Mouse (Mus musculus): ENCODE results near the gene Eci2. TPM values are rescaled to one million over a fixed set of nuclear protein-coding genes. Genes with fewer than 3 reads are reported as not detected.

Eci2 gene
- total and polyA plus RNA-seq, 3 experiments, result 74.8 to 81.1 TPM; not detected in 1

- no peak for DNase-seq (ENCODE audit: low read depth, low spot score)
- Histone ChIP-seq H3K27ac (ENCODE audit: control insufficient read depth, low read depth, low read length) (no peak overlapping the region), H3K27me3 (ENCODE audit: control insufficient read depth in 1 of 2, insufficient read depth in 2 of 2, low read length in 2 of 2) (no peaks in the 10 kb centered on the region; a peak in 1 of 4 replicates), H3K79me2 (ENCODE audit: control insufficient read depth, insufficient read depth, low read length, poor library complexity) (no peaks in the 10 kb centered on the region), H3K4me3 (ENCODE audit: control insufficient read depth in 1 of 2, insufficient read depth in 1 of 2, low read depth in 2 of 2, low read length in 2 of 2) (no peak overlapping the region), H3K9ac (ENCODE audit: control insufficient read depth, low read depth, low read length, poor library complexity, severe bottlenecking) (no peak overlapping the region), H3K36me3 (ENCODE audit: control insufficient read depth in 1 of 2, insufficient read depth in 2 of 2, low read length in 2 of 2) (no peaks in the 10 kb centered on the region), H3K9me3 (replicated peaks; ENCODE audit: insufficient read depth, low read length) (no peaks in the 10 kb centered on the region), H3K4me1 (ENCODE audit: control insufficient read depth in 1 of 2, insufficient read depth in 2 of 2, low read length in 2 of 2) (no peaks in the 10 kb centered on the region)
- TF ChIP-seq ZNF384 (IDR thresholded peaks at IDR 0.05; ENCODE audit: low read depth, low read length) (no peak), CHD2 (IDR thresholded peaks at IDR 0.05; ENCODE audit: low read length) (no peak), MYB (IDR thresholded peaks at IDR 0.05; ENCODE audit: low read depth, low read length) (no peak)
Measured at GRCm38 (mm10) chr13:35058145-35058544, 31.2 kb upstream of the Eci2 start.

DNA sequence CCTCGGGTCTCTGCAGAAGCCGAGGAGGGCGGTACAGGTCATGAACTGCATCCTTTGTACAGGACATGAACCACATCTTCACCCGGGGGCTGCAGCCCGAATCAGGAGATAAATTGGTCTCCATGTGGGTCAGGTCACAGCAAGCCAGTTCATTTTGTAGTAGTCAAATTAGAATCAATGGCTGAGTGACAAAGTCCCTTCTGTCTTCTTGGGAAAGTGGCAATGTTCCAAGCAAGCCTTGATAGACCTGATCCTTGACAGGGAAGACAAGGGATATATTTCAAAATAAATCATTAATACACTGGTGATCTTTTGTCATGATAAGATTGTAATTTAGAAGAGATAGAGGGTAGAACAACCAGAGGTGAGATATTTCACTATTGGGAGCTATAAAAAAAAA is 9.6 kb upstream of the Eci2 start:
- no peak for TF ChIP-seq POLR2A (IDR thresholded peaks at IDR 0.05; ENCODE audit: control insufficient read depth in 1 of 2, insufficient read depth in 1 of 2, low read depth in 1 of 2, low read length in 2 of 2, poor library complexity in 1 of 2)
- no peak for TF ChIP-seq HCFC1 (IDR thresholded peaks at IDR 0.05; ENCODE audit: low read depth, low read length)
- TF ChIP-seq E2F4 (IDR thresholded peaks at IDR 0.05; ENCODE audit: borderline replicate concordance, low read depth, low read length), result no peak
- TF ChIP-seq RCOR1 (IDR thresholded peaks at IDR 0.05; ENCODE audit: low read depth, low read length), result no peak
- no peak for TF ChIP-seq CTCF (IDR thresholded peaks at IDR 0.05 in 2 of 3, conservative IDR thresholded peaks at IDR 0.05 in 1 of 3; ENCODE audit: control insufficient read depth in 1 of 3, insufficient read depth in 1 of 3, low read depth in 2 of 3, low read length in 3 of 3, poor library complexity in 1 of 3, severe bottlenecking in 1 of 3)
- TF ChIP-seq MAZ (IDR thresholded peaks at IDR 0.05; ENCODE audit: low read depth, low read length), result no peak
- TF ChIP-seq MAFK (IDR thresholded peaks at IDR 0.05; ENCODE audit: borderline replicate concordance, low read depth, low read length), result no peak
- TF ChIP-seq TBP (IDR thresholded peaks at IDR 0.05; ENCODE audit: low read depth, low read length), result no peak
- TF ChIP-seq JUND (IDR thresholded peaks at IDR 0.05; ENCODE audit: low read depth, low read length), result no peak
- no peak for TF ChIP-seq CHD1 (IDR thresholded peaks at IDR 0.05; ENCODE audit: low read depth, low read length)
- no peak for TF ChIP-seq USF1 (IDR thresholded peaks at IDR 0.05; ENCODE audit: low read depth, low read length)
- no peak for TF ChIP-seq TCF12 (IDR thresholded peaks at IDR 0.05; ENCODE audit: low read depth, low read length)
- no peak for TF ChIP-seq POLR2AphosphoS2 (IDR thresholded peaks at IDR 0.05; ENCODE audit: low read length)
- no peak for TF ChIP-seq EP300 (IDR thresholded peaks at IDR 0.05; ENCODE audit: low read depth in 1 of 2, low read length in 2 of 2)
- TF ChIP-seq GABPA (IDR thresholded peaks at IDR 0.05; ENCODE audit: low read depth, low read length), result no peak
- no peak for TF ChIP-seq RAD21 (IDR thresholded peaks at IDR 0.05; ENCODE audit: low read depth, low read length)
- H3K79me2 ChIP-seq (ENCODE audit: control insufficient read depth, insufficient read depth, low read length, poor library complexity), result no peaks in the 10 kb centered on the region
- no peak overlapping the region for H3K4me3 ChIP-seq (ENCODE audit: control insufficient read depth in 1 of 2, insufficient read depth in 1 of 2, low read depth in 2 of 2, low read length in 2 of 2)
- no peaks in the 10 kb centered on the region; a peak in 1 of 4 replicates for H3K27me3 ChIP-seq (ENCODE audit: control insufficient read depth in 1 of 2, insufficient read depth in 2 of 2, low read length in 2 of 2)
- no peaks in the 10 kb centered on the region for H3K4me1 ChIP-seq (ENCODE audit: control insufficient read depth in 1 of 2, insufficient read depth in 2 of 2, low read length in 2 of 2)
- H3K27ac ChIP-seq (ENCODE audit: control insufficient read depth, low read depth, low read length), result no peak overlapping the region
- no peaks in the 10 kb centered on the region for H3K9me3 ChIP-seq (replicated peaks; ENCODE audit: insufficient read depth, low read length)
- H3K36me3 ChIP-seq (ENCODE audit: control insufficient read depth in 1 of 2, insufficient read depth in 2 of 2, low read length in 2 of 2), result no peaks in the 10 kb centered on the region
- H3K9ac ChIP-seq (ENCODE audit: control insufficient read depth, low read depth, low read length, poor library complexity, severe bottlenecking), result no peak overlapping the region
- no peak for DNase-seq (ENCODE audit: low read depth, low spot score)
